Mouse (Mus musculus) E14TG2a.4 (cell line): ENCODE measurements at regions not wholly inside any gene's neighbourhood (a gene's known extent, or its start where the extent isn't known, plus 50 kb on each side); places are given as distances from the start of the nearest gene placed in this dataset.

ENCODE experiments used
- H3K27me3 ChIP-seq: 2 replicates; pipeline ENCODE4 v1.6.1; 2014; ENCODE audit warnings: low read length, control low read depth; ENCODE audit not compliant: insufficient read depth
- H3K36me3 ChIP-seq: 2 replicates; pipeline ENCODE4 v1.6.1; 2014; ENCODE audit warnings: low read length, control low read depth; ENCODE audit not compliant: insufficient read depth
- H3K4me1 ChIP-seq: replicated peaks from 2 replicates; pipeline ENCODE4 v1.6.1; 2014; ENCODE audit warnings: low read depth, low read length, control low read depth
- H3K4me3 ChIP-seq: replicated peaks from 2 replicates; pipeline ENCODE4 v1.5.1; 2014; ENCODE audit warnings: mild to moderate bottlenecking, low read length
- H3K9me3 ChIP-seq: 2 replicates; pipeline ENCODE4 v1.6.1; 2014; ENCODE audit warnings: low read length, control low read depth
- CTCF ChIP-seq: conservative IDR thresholded peaks from 2 replicates; pipeline ENCODE4 v1.5.1; 2014; ENCODE audit warnings: low read length
- NANOG ChIP-seq: IDR thresholded peaks from 2 replicates; pipeline ENCODE4 v1.6.1; 2014; ENCODE audit warnings: borderline replicate concordance, low read length, mixed read lengths
- POU5F1 ChIP-seq: IDR thresholded peaks from 2 replicates; pipeline ENCODE4 v1.6.1; 2014; ENCODE audit warnings: low read length, borderline replicate concordance

DNA sequence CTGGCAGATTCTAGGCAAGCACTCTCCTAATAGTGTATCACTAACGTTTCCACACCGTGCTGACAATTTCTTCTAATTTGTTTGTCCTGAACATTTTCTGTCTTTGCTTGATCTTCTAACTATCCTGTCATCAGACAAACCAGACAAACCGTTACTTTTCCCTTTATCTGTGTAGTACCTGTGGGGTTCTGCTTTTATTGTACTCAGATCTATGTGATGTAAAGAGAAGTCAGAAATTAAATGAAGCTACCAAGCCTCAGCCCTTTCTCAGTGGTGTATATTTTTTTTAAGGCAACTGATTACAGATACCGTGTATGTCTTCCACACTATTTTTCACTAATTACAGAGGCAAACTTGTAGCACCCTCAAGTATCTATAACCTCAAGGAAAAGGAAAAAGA is 108.9 kb upstream of the Robo2 start:
- no peaks in the 10 kb centered on the region for H3K9me3 ChIP-seq
- TF ChIP-seq POU5F1 = no peak
- no peak for TF ChIP-seq NANOG
- TF ChIP-seq CTCF = no peak
- H3K4me1 ChIP-seq = no peaks in the 10 kb centered on the region
- no peak overlapping the region for H3K4me3 ChIP-seq
- no peaks in the 10 kb centered on the region for H3K36me3 ChIP-seq
- H3K27me3 ChIP-seq = no peaks in the 10 kb centered on the region

- TF ChIP-seq CTCF (no peak), NANOG (no peak), POU5F1 (no peak)
- H3K4me1 ChIP-seq = no peaks in the 10 kb centered on the region
- H3K4me3 ChIP-seq = no peak overlapping the region
- no peaks in the 10 kb centered on the region for H3K9me3 ChIP-seq
- no peaks in the 10 kb centered on the region for H3K36me3 ChIP-seq
- H3K27me3 ChIP-seq = no peaks in the 10 kb centered on the region
Observed at GRCm38 (mm10) chr16:74517888-74518287, 106.3 kb upstream of the Robo2 start.

DNA sequence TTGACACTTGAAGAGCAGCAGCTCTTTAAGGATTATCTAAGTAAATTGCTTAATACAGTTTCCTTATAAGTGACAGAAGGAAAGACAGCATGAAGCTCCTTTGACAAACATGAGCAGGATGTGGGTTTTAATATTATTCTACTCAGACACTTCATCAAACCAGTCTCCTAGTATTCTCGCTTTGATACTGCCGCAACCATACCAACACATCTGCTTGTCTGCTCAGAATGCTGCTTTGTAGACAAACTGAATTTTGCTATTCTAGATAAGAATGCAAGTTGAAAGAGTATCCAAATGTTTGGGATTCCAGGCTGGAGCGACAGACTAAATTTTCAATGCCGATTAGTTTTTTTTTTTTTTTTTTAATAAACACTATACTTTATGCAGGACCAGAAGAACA is 105.7 kb upstream of the Robo2 start:
- Histone ChIP-seq H3K4me3 (no peak overlapping the region), H3K9me3 (no peaks in the 10 kb centered on the region), H3K27me3 (no peaks in the 10 kb centered on the region), H3K4me1 (no peaks in the 10 kb centered on the region), H3K36me3 (no peaks in the 10 kb centered on the region)
- TF ChIP-seq CTCF = no peak
- TF ChIP-seq NANOG = no peak

DNA sequence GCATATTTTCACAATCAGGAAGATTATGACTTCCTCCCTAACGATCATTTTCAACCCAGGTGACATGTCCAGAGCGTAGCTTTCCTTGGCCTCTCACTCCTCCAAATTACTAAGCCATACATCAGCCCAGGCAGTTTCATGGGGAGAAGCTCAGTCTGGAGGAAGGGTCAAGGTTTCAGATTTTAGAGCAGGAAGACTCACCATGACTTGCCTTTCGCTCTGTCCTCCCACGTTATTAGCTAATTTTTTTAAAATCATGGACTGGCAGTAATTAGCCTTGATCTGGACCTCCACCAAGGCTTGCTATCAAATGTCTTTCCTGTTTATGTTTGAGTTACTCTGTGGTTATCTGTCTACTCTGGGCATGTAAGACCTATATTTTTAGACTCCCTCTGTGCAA is 102.9 kb upstream of the Robo2 start:
- H3K27me3 ChIP-seq = no peaks in the 10 kb centered on the region
- no peaks in the 10 kb centered on the region for H3K36me3 ChIP-seq
- no peak overlapping the region for H3K4me3 ChIP-seq
- H3K9me3 ChIP-seq = no peaks in the 10 kb centered on the region
- 0 out of 2 replicates have a peak, but pooled peaks cover 3% of the 10 kb centered on the region for H3K4me1 ChIP-seq
- no peak for TF ChIP-seq CTCF
- no peak for TF ChIP-seq NANOG
- no peak for TF ChIP-seq POU5F1

- no peaks in the 10 kb centered on the region for H3K36me3 ChIP-seq
- H3K9me3 ChIP-seq = no peaks in the 10 kb centered on the region
- no peak overlapping the region for H3K4me3 ChIP-seq
- no peaks in the 10 kb centered on the region for H3K27me3 ChIP-seq
- 0 out of 2 replicates have a peak, but pooled peaks cover 3% of the 10 kb centered on the region for H3K4me1 ChIP-seq
- TF ChIP-seq NANOG = no peak
- no peak for TF ChIP-seq POU5F1
- TF ChIP-seq CTCF = no peak
Observed at GRCm38 (mm10) chr16:74510383-74510782, 98.8 kb upstream of the Robo2 start.

DNA sequence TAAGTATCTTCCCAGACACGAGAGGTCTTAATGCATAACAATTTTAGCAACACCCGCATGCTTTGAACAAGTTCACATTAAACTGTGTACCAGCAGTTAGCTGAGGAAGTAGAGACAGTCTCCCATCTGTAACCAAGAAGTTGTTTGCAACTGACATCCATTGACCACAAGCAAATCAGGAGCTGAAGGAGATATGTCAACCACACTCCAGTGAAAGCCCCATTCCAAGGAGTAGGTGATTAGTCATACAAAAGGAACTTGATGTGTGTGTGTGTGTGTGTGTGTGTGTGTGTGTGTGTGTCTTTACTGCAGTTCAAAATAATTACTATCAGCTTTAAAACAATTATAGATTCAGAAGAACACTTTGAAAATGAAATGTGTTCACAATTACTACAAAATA is 97.9 kb upstream of the Robo2 start:
- TF ChIP-seq POU5F1 = no peak
- TF ChIP-seq CTCF = no peak
- no peak for TF ChIP-seq NANOG
- Histone ChIP-seq H3K4me3 (no peak overlapping the region), H3K27me3 (no peaks in the 10 kb centered on the region), H3K4me1 (0 out of 2 replicates have a peak, but pooled peaks cover 3% of the 10 kb centered on the region), H3K9me3 (no peaks in the 10 kb centered on the region), H3K36me3 (no peaks in the 10 kb centered on the region)

GRCm38 (mm10) chr16:74506719-74507118 is 95.1 kb upstream of the Robo2 start:
- Histone ChIP-seq H3K27me3 (no peaks in the 10 kb centered on the region), H3K4me3 (no peak overlapping the region), H3K36me3 (no peaks in the 10 kb centered on the region), H3K4me1 (0 out of 2 replicates have a peak, but pooled peaks cover 1% of the 10 kb centered on the region), H3K9me3 (no peaks in the 10 kb centered on the region)
- TF ChIP-seq CTCF = no peak
- no peak for TF ChIP-seq NANOG
- no peak for TF ChIP-seq POU5F1

GRCm38 (mm10) chr16:74506173-74506709 is 94.6 kb upstream of the Robo2 start:
- no peak overlapping the region for H3K4me3 ChIP-seq
- H3K4me1 ChIP-seq = no peaks in the 10 kb centered on the region
- H3K9me3 ChIP-seq = no peaks in the 10 kb centered on the region
- H3K27me3 ChIP-seq = no peaks in the 10 kb centered on the region
- no peaks in the 10 kb centered on the region for H3K36me3 ChIP-seq
- TF ChIP-seq CTCF = no peak
- TF ChIP-seq POU5F1 = no peak

GRCm38 (mm10) chr16:74504426-74504825 is 92.8 kb upstream of the Robo2 start:
- Histone ChIP-seq H3K36me3 (no peaks in the 10 kb centered on the region), H3K9me3 (no peaks in the 10 kb centered on the region), H3K27me3 (no peaks in the 10 kb centered on the region), H3K4me1 (no peaks in the 10 kb centered on the region), H3K4me3 (no peak overlapping the region)
- TF ChIP-seq NANOG = no peak
- TF ChIP-seq POU5F1 = no peak
- no peak for TF ChIP-seq CTCF
